8 mouse cellular contexts compared by ENCODE assay signal in the genomic region with DNA sequence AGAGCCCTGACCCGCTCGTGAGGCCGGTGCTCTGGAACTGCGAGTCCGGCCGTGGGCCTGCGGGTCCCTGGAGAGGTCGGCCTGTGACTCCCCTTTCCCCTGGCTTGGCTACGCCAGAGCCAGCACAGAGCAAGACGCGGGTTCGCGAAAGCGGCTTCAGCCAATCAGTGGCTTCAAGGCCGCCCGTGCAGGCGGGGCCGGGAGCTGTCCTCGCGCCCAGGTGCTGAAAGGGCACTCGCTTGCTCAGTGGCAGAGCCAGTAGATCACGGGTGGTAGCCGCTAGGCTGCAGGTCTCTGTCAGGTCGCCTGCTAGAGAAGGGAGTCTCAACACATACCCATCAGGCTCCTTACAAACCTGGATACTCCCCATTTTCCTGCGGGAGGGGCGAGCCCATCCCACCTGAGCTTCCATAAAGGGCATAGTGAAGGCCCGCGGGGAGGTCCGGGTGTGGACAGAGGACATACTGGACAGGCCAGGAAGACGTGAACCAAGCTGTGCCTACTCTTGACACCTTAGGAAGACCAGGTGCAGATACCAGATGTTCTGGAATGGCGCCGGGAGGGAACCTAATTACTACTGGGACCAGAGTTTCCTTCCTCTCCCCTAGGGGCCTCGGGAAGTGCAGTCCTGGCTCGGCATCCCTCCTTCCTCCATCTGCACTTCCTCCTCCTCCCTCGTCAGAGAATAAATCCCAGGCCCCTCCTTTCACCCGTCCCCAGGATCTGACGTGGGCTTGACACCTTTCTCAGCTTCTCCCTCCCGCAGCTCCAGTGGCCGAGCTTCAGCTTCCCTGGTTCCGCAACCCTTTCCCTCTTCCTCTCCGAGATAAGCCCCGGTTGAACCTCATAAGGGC. TPM values are rescaled to one million over a fixed set of nuclear protein-coding genes. Genes with fewer than 3 reads are reported as not detected.
A peak's percentile ranks its signal among the peaks of the same experiment; 100 is the strongest.
DNase-seq lines count a peak whose midpoint lies in the region; ATAC-seq and TF ChIP-seq lines count a peak whose summit lies in the region.

A gene (plus strand): TSS at position 771 of the 854 bp plus-strand sequence.

- no peaks in the 10 kb centered on the region for H3K36me3 ChIP-seq in heart, embryonic 11.5 days (ENCODE audit: control insufficient read depth, insufficient read depth, low read length)
- H3K36me3 ChIP-seq in kidney, embryonic 15.5 days = peaks cover 11% of the 10 kb centered on the region
- peaks cover 7% of the 10 kb centered on the region; the same call in 1 of the 2 replicates for H3K36me3 ChIP-seq in liver, embryonic 11.5 days (ENCODE audit: control insufficient read depth, insufficient read depth, low read length)
- no peaks in the 10 kb centered on the region for H3K36me3 ChIP-seq in splenic B cell, adult 2 months (ENCODE audit: control insufficient read depth, insufficient read depth, low read length, poor library complexity, severe bottlenecking)

- no peak for TF ChIP-seq POLR2A in embryonic fibroblast, embryonic 13.5 days (IDR thresholded peaks at IDR 0.05; ENCODE audit: low read depth, low read length)

- H3K4me3 ChIP-seq in embryonic fibroblast, embryonic 13.5 days (ENCODE audit: insufficient read depth, low read length) = peak within 1 kb of the TSS; percentile 22; the same call in 1 of the 2 replicates
- peak within 1 kb of the TSS; percentile 51 for H3K4me3 ChIP-seq in heart, embryonic 11.5 days (ENCODE audit: low read depth, low read length)
- peak within 1 kb of the TSS; percentile 54 for H3K4me3 ChIP-seq in kidney, embryonic 15.5 days (replicated peaks)
- H3K4me3 ChIP-seq in liver, embryonic 11.5 days (ENCODE audit: low read depth, low read length) = peak within 1 kb of the TSS; percentile 53

- no peak within 1 kb of the TSS for H3K9ac ChIP-seq in heart, embryonic 11.5 days (ENCODE audit: low read depth, low read length)
- peak within 1 kb of the TSS; percentile 43 for H3K9ac ChIP-seq in kidney, embryonic 15.5 days
- no peak within 1 kb of the TSS for H3K9ac ChIP-seq in liver, embryonic 11.5 days (ENCODE audit: low read depth, low read length)

- H3K9me3 ChIP-seq in heart, embryonic 11.5 days (replicated peaks; ENCODE audit: control insufficient read depth, low read length) = no peaks in the 10 kb centered on the region
- no peaks in the 10 kb centered on the region for H3K9me3 ChIP-seq in kidney, embryonic 15.5 days (replicated peaks)
- no peaks in the 10 kb centered on the region for H3K9me3 ChIP-seq in liver, embryonic 11.5 days (ENCODE audit: control insufficient read depth, low read length)

- no peaks in the 10 kb centered on the region for H3K4me1 ChIP-seq in embryonic fibroblast, embryonic 13.5 days (ENCODE audit: control insufficient read depth, insufficient read depth, low read length)
- H3K4me1 ChIP-seq in heart, embryonic 11.5 days (ENCODE audit: control insufficient read depth, insufficient read depth, low read length) = peaks cover 13% of the 10 kb centered on the region
- peaks cover 22% of the 10 kb centered on the region for H3K4me1 ChIP-seq in kidney, embryonic 15.5 days
- peaks cover 10% of the 10 kb centered on the region for H3K4me1 ChIP-seq in liver, embryonic 11.5 days (replicated peaks; ENCODE audit: control insufficient read depth, insufficient read depth, low read length)

- peaks cover 49% of the 10 kb centered on the region for H3K27me3 ChIP-seq in heart, embryonic 11.5 days (ENCODE audit: control insufficient read depth, insufficient read depth, low read length)
- peaks cover 39% of the 10 kb centered on the region for H3K27me3 ChIP-seq in kidney, embryonic 15.5 days
- peaks cover 35% of the 10 kb centered on the region for H3K27me3 ChIP-seq in liver, embryonic 11.5 days (replicated peaks; ENCODE audit: control insufficient read depth, insufficient read depth, low read length)
- H3K27me3 ChIP-seq in splenic B cell, adult 2 months (ENCODE audit: control insufficient read depth, insufficient read depth, low read length, poor library complexity, severe bottlenecking) = no peaks in the 10 kb centered on the region; the same call in 1 of the 2 replicates

- peak; percentile 75 for ATAC-seq in heart, embryonic 11.5 days (replicated peaks; ENCODE audit: insufficient number of reproducible peaks, low FRiP score, low TSS enrichment)
- ATAC-seq in kidney, embryonic 15.5 days (replicated peaks; ENCODE audit: low FRiP score) = peak; percentile 89
- peak; percentile 85 for ATAC-seq in liver, embryonic 11.5 days (replicated peaks; ENCODE audit: low FRiP score)

- no peak for TF ChIP-seq CTCF in embryonic fibroblast, embryonic 13.5 days (IDR thresholded peaks at IDR 0.05; ENCODE audit: borderline replicate concordance, insufficient read depth, low read length)

- no peak within 1 kb of the TSS for H3K27ac ChIP-seq in embryonic fibroblast, embryonic 13.5 days (ENCODE audit: insufficient read depth, low read length)
- H3K27ac ChIP-seq in heart, embryonic 11.5 days (ENCODE audit: low read depth, low read length) = no peak within 1 kb of the TSS
- H3K27ac ChIP-seq in kidney, embryonic 15.5 days = no peak within 1 kb of the TSS
- H3K27ac ChIP-seq in liver, embryonic 11.5 days (ENCODE audit: low read depth, low read length) = no peak within 1 kb of the TSS

- under 1% methylated on average over 42 of the region's 42 CpGs for WGBS in heart, embryonic 11.5 days (ENCODE audit: insufficient replicate concordance)
- under 1% methylated on average over 42 of the region's 42 CpGs for WGBS in kidney, embryonic 15.5 days
- 2% methylated on average over 42 of the region's 42 CpGs for WGBS in liver, embryonic 11.5 days

- H3K4me2 ChIP-seq in heart, embryonic 11.5 days = peak within 1 kb of the TSS; percentile 99
- peak within 1 kb of the TSS; percentile 100 for H3K4me2 ChIP-seq in kidney, embryonic 15.5 days
- H3K4me2 ChIP-seq in liver, embryonic 11.5 days = peak within 1 kb of the TSS; percentile 99

- peak; percentile 87 for DNase-seq in CD4-positive helper T cell, adult 2 months (ENCODE audit: low read depth, low spot score)
- DNase-seq in brain, adult 2 months (ENCODE audit: low read depth, low spot score) = peak; percentile 98
- peak; percentile 96 for DNase-seq in liver, embryonic 11.5 days (ENCODE audit: low spot score)
- DNase-seq in naive thymus-derived CD4-positive, alpha-beta T cell, adult 2 months (ENCODE audit: low read depth) = peak; percentile 86
- peak; percentile 87 for DNase-seq in splenic B cell, adult 2 months (ENCODE audit: low read depth, low spot score)

RNA-seq across cellular contexts. Expression of the gene that starts here (rescaled TPM):
- not detected in 2 replicates for polyA plus RNA-seq in embryonic fibroblast, embryonic 13.5 days (2011; ENCODE audit: insufficient read length, low read depth, missing spikeins)
- polyA plus RNA-seq in heart, embryonic 11.5 days (2014; fragmentation: Nextera tagmentation; extraction: Ambion mirVana) = 0.20 and 0.31 TPM in 2 replicates
- polyA plus RNA-seq in kidney, embryonic 15.5 days (2015; fragmentation: Nextera tagmentation; extraction: Ambion mirVana) = 1.3 and 2.5 TPM in 2 replicates
- 0.27 TPM in 2 replicates for polyA plus RNA-seq in liver, embryonic 11.5 days (2014; fragmentation: Nextera tagmentation; extraction: Ambion mirVana)

Comparison
In these comparisons a context has a peak if more than half of its experiments do, and no peak if none do; other contexts are left out.
1. Peak in ATAC-seq, H3K4me3 ChIP-seq and H3K4me2 ChIP-seq in heart, embryonic 11.5 days; RNA of the gene not detected or under 1 TPM.
2. Peak in DNase-seq, ATAC-seq, H3K4me3 ChIP-seq and H3K4me2 ChIP-seq in liver, embryonic 11.5 days; RNA of the gene not detected or under 1 TPM.